Mouse (Mus musculus) gastrocnemius, postnatal 14 days (tissue): Measurements from ENCODE around the gene Olfr935. TPM values are rescaled to one million over a fixed set of nuclear protein-coding genes. Genes with fewer than 3 reads are reported as not detected.

Source experiments
- DNase-seq: peaks from one replicate; pipeline ENCODE4 v3.0.0; 2021; ENCODE audit warnings: mixed read lengths
- intact Hi-C: fragments of 180-260 bp; cut with DNase I; formaldehyde crosslinking; loops from one replicate; pipeline ENCODE4 v1.15.1; 2025; ENCODE audit warnings: low total_unique reads
- long read RNA-seq, 2 experiments: library from polyadenylated mRNA; stranded (forward); transcript quantifications; one replicate each; pipeline ENCODE4 v2.0.0; 2021
- microRNA-seq, 2 experiments: library from miRNA; unstranded; fragments of <30 nt; microRNA quantifications; one replicate each; pipeline ENCODE4 v1.2.0; 2021
- total RNA-seq, 2 experiments: library from RNA; stranded (reverse); gene quantifications; 2 replicates each; pipeline ENCODE4 v1.2.3; 2021

Gene Olfr935
- not detected for total RNA-seq
- long read RNA-seq, experiment 1, result 0 reads
- long read RNA-seq, experiment 2, result 0 reads

DNA sequence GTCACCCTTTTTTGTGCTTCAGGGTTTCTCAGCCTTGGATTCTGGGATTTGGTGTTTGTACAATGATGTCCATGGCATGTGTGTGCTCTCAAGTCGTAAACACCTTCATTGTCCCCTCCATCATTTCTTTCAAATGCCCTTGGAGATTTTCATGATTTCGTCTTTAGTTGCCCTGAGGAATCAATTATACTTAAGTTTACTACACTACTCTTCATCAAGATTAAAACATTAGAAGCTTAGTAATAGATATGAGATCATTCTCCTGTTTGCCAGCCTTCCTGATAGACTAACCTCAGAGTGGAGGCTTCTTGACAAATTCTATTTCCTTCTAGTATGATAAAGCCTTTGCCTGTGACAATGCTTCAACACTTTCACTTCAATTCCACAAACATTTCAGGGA is at the start of gene Olfr935:
Gene Olfr935 (minus strand): TSS at position 101 of the 400 bp plus-strand sequence.
- no peak for DNase-seq
- intact Hi-C loops, result no loop called here

DNA sequence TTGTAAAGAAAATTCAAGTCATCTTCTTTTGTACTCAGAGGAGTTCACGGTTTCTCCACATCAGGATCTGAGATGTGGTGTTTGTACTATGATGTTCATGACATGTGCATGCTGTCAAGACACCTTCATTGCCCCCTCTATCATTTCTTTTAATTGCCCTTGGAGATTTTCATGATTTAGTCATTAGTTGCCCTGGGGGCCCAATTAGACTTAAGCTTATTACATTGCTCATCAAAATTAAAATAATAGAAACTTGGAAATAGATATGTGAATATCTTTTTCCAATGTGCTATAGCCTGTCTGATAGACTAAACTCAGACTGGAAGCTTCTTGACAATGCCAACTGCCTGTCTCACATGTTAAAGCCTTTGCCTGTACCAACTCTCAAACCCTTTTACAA is 23.8 kb upstream of the Olfr935 start, which contains the start of gene Olfr146:
Gene Olfr146 (minus strand): TSS at position 101 of the 400 bp plus-strand sequence.
- DNase-seq, result no peak
- intact Hi-C loops, result no loop called here

- no peak for DNase-seq
- intact Hi-C loops, result no loop called here
Observed at GRCm38 (mm10) chr9:38988215-38988614, 11.3 kb downstream of the Olfr935 start, which contains the start of gene Olfr934. Gene Olfr934 (minus strand): TSS chr9:38988315.

DNA sequence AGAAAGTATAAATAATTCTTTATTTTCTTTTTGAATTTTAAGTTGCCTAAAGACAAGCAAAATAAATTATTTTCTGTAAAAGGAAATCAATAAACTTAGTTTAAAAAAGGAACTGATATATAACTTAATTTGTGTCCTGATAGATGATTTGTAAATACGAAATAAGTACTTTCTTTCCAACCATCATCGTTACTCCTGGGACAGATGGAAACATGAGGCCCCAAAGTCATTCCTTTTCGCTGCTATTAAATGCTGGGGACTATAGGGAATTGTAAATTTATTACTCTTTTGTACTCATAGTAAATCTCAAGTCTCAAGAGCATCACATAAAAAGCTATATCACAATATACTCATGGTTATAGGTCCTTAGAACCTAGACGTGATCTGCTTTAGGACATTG is 27.5 kb downstream of the Olfr935 start, which contains the start of gene Olfr933:
Gene Olfr933 (plus strand): TSS at position 301 of the 400 bp plus-strand sequence.
- intact Hi-C loops, result no loop called here
- DNase-seq, result no peak

GRCm38 (mm10) chr9:38954124-38954416 is 45.4 kb downstream of the Olfr935 start:
- no peak for DNase-seq
- intact Hi-C loops, result no loop called here

DNA sequence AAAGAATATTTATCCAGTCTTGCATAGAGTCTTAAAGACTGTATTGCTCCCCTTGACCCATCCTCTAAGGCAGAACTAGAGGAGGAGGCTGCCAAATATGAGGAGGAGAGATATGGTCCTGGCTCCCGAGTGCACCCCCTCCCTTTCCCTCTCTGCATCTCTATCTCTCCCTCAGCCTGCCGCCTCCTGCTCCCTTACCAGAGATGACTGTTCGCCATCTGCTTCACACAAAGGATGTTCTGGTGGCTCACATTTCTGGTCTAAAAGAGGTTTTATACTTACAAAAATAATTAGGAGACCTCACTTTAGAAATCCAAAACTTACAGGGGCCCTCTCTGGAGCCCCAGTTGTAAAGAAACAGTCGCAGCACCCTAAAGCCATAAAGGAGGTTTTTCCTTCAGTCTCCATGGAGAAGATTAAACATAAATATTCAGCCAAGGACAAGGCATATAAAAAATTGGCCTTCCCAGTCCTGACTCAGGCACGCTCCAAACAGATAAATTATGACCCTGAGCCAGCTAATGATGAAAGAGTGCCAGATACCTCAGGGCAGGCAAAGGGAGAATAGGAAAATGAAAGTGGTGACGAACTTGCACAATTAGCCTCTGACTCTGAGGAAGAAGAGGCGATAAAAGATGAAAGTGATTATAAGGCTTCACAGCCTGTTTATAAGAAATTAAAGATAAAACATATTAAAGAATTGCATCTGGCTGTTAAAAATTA is 45.9 kb downstream of the Olfr935 start:
- no peak for DNase-seq
- intact Hi-C loops, result no loop called here

Small RNAs within 50 kb of the gene (microRNA-seq; reads per million reads assigned to microRNA genes)
- gene Gm25529, result 0 reads per million in 2 experiments

Other genes starting within 250 kb of the Olfr935 start
- under 1 TPM; 0.04 to 0.06 TPM for gene Olfr920, start 247.4 kb downstream of the Olfr935 start, total RNA-seq
- gene Olfr921, start 226.6 kb downstream of the Olfr935 start, total RNA-seq, result not detected
- not detected for gene Olfr922, start 185.1 kb downstream of the Olfr935 start, total RNA-seq
- not detected for gene Olfr923, start 173.1 kb downstream of the Olfr935 start, total RNA-seq
- not detected for gene Olfr924, start 155.2 kb downstream of the Olfr935 start, total RNA-seq
- not detected for gene Olfr26, start 144.6 kb downstream of the Olfr935 start, total RNA-seq
- gene Olfr926, start 122.6 kb downstream of the Olfr935 start, total RNA-seq, result not detected
- not detected for gene Olfr930, start 69.9 kb downstream of the Olfr935 start, total RNA-seq
- not detected for gene Olfr933, start 27.4 kb downstream of the Olfr935 start, total RNA-seq
- gene Olfr934, start 11.4 kb downstream of the Olfr935 start, total RNA-seq, result not detected
- gene Olfr146, start 23.7 kb upstream of the Olfr935 start, total RNA-seq, result not detected
- gene Olfr937, start 65.3 kb upstream of the Olfr935 start, total RNA-seq, result not detected
- gene Olfr938, start 79.2 kb upstream of the Olfr935 start, total RNA-seq, result not detected
- not detected for gene Olfr27, start 128.4 kb upstream of the Olfr935 start, total RNA-seq
- gene Olfr943, start 166.6 kb upstream of the Olfr935 start, total RNA-seq, result not detected
- gene Olfr944, start 202.2 kb upstream of the Olfr935 start, total RNA-seq, result not detected